Mouse (Mus musculus) midbrain, embryonic 10.5 days (tissue): Measurements from ENCODE around the gene Krt12. TPM values are rescaled to one million over a fixed set of nuclear protein-coding genes. Genes with fewer than 3 reads are reported as not detected.
A peak's percentile ranks its signal among the peaks of the same experiment; 100 is the strongest.

Experiments
- DNase-seq: peaks from one replicate; pipeline ENCODE4 v3.0.0-alpha.2; 2017; ENCODE audit warnings: low spot score
- H3K27ac ChIP-seq: fragments of 300-500 bp; sonication (generic); replicated peaks from 2 replicates; pipeline ENCODE4 v1.5.1; 2016; ENCODE audit warnings: mild to moderate bottlenecking
- H3K27me3 ChIP-seq: fragments of 300-500 bp; sonication (generic); 2 replicates; pipeline ENCODE4 v1.6.1; 2016; ENCODE audit warnings: low read depth, mild to moderate bottlenecking; ENCODE audit not compliant: poor library complexity, severe bottlenecking
- H3K36me3 ChIP-seq: fragments of 300-500 bp; sonication (generic); 2 replicates; pipeline ENCODE4 v1.6.1; 2016; ENCODE audit warnings: mild to moderate bottlenecking, moderate library complexity
- H3K4me1 ChIP-seq: fragments of 300-500 bp; sonication (generic); 2 replicates; pipeline ENCODE4 v1.6.1; 2016
- H3K4me3 ChIP-seq: fragments of 300-500 bp; sonication (generic); 2 replicates; pipeline ENCODE4 v1.5.1; 2016; ENCODE audit warnings: mild to moderate bottlenecking, moderate library complexity
- H3K9me3 ChIP-seq: fragments of 300-500 bp; sonication (generic); replicated peaks from 2 replicates; pipeline ENCODE4 v1.6.1; 2016; ENCODE audit warnings: mild to moderate bottlenecking
- WGBS: fragments of 180-500 bp; shearing (Covaris S2); methylation state at CpG from one replicate; pipeline ENCODE4 v1.1.7; 2016; 5-methylcytosine and 5-hydroxymethylcytosine counted together
- polyA plus RNA-seq: library from polyadenylated mRNA; unstranded; fragments of >200 nt; fragmentation: Nextera tagmentation; extraction: Ambion mirVana; gene quantifications from 2 replicates; pipeline ENCODE4 v1.2.1, GENCODE M21; 2016

Gene Krt12
- polyA plus RNA-seq, 1 experiment from 2014 or later: not detected

- Histone ChIP-seq H3K36me3 (no peaks in the 10 kb centered on the region), H3K9me3 (no peaks in the 10 kb centered on the region), H3K4me1 (peaks cover 8% of the 10 kb centered on the region), H3K27ac (no peak overlapping the region), H3K27me3 (no peaks in the 10 kb centered on the region), H3K4me3 (no peak overlapping the region)
- WGBS: 63% methylated on average over 4 of the region's 4 CpGs
- DNase-seq: no peak
These were observed 14.6 kb upstream of the Krt12 start for GRCm38 (mm10) chr11:99436625-99437024.

- no peaks in the 10 kb centered on the region for H3K27me3 ChIP-seq
- no peak overlapping the region for H3K27ac ChIP-seq
- peaks cover 11% of the 10 kb centered on the region for H3K4me1 ChIP-seq
- no peak overlapping the region for H3K4me3 ChIP-seq
- WGBS: 63% methylated on average over 12 of the region's 12 CpGs
- no peak for DNase-seq
- no peaks in the 10 kb centered on the region for H3K9me3 ChIP-seq
- H3K36me3 ChIP-seq: no peaks in the 10 kb centered on the region
These were observed 8.6 kb upstream of the Krt12 start for GRCm38 (mm10) chr11:99430670-99431069.

GRCm38 (mm10) chr11:99420586-99420985 lies 1.5 kb downstream of the Krt12 start:
- no peaks in the 10 kb centered on the region for H3K9me3 ChIP-seq
- no peak overlapping the region for H3K27ac ChIP-seq
- H3K4me3 ChIP-seq: no peak overlapping the region
- WGBS: 61% methylated on average over 10 of the region's 10 CpGs
- no peaks in the 10 kb centered on the region for H3K4me1 ChIP-seq
- no peak for DNase-seq
- peaks cover 4% of the 10 kb centered on the region; the same call in 1 of the 2 replicates for H3K27me3 ChIP-seq
- no peaks in the 10 kb centered on the region for H3K36me3 ChIP-seq

- H3K9me3 ChIP-seq: no peaks in the 10 kb centered on the region
- H3K4me1 ChIP-seq: no peaks in the 10 kb centered on the region
- H3K27ac ChIP-seq: no peak overlapping the region
- 72% methylated on average over 16 of the region's 16 CpGs for WGBS
- no peak for DNase-seq
- no peak overlapping the region for H3K4me3 ChIP-seq
- no peaks in the 10 kb centered on the region for H3K36me3 ChIP-seq
- peaks cover 4% of the 10 kb centered on the region; the same call in 1 of the 2 replicates for H3K27me3 ChIP-seq
These were observed 4.2 kb downstream of the Krt12 start for GRCm38 (mm10) chr11:99417819-99418218.

- 87% methylated on average over 13 of the region's 13 CpGs for WGBS
- H3K36me3 ChIP-seq: no peaks in the 10 kb centered on the region
- DNase-seq: no peak
- no peaks in the 10 kb centered on the region for H3K9me3 ChIP-seq
- no peak overlapping the region for H3K27ac ChIP-seq
- H3K4me1 ChIP-seq: no peaks in the 10 kb centered on the region
- H3K27me3 ChIP-seq: peaks cover 3% of the 10 kb centered on the region; the same call in 1 of the 2 replicates
- H3K4me3 ChIP-seq: no peak overlapping the region
These were observed 5.2 kb downstream of the Krt12 start for GRCm38 (mm10) chr11:99416902-99417301.

- H3K27me3 ChIP-seq: no peaks in the 10 kb centered on the region
- no peaks in the 10 kb centered on the region for H3K36me3 ChIP-seq
- H3K4me1 ChIP-seq: no peaks in the 10 kb centered on the region
- WGBS: 88% methylated on average over 13 of the region's 13 CpGs
- no peak overlapping the region for H3K27ac ChIP-seq
- no peak overlapping the region for H3K4me3 ChIP-seq
- no peak for DNase-seq
- H3K9me3 ChIP-seq: no peaks in the 10 kb centered on the region
These were observed 7.5 kb downstream of the Krt12 start for GRCm38 (mm10) chr11:99414463-99415147.

- H3K27ac ChIP-seq: no peak overlapping the region
- WGBS: 23% methylated on average over 6 of the region's 6 CpGs
- H3K36me3 ChIP-seq: no peaks in the 10 kb centered on the region
- no peaks in the 10 kb centered on the region for H3K9me3 ChIP-seq
- no peak overlapping the region for H3K4me3 ChIP-seq
- H3K27me3 ChIP-seq: no peaks in the 10 kb centered on the region
- no peaks in the 10 kb centered on the region for H3K4me1 ChIP-seq
- DNase-seq: no peak
These were observed 8.8 kb downstream of the Krt12 start for GRCm38 (mm10) chr11:99413247-99413646.

GRCm38 (mm10) chr11:99406186-99406585 lies 15.9 kb downstream of the Krt12 start:
- 83% methylated on average over 10 of the region's 10 CpGs for WGBS
- no peak overlapping the region for H3K27ac ChIP-seq

GRCm38 (mm10) chr11:99399956-99400549 lies 22.0 kb downstream of the Krt12 start:
- H3K4me1 ChIP-seq: peaks cover 18% of the 10 kb centered on the region
- H3K27me3 ChIP-seq: peaks cover 9% of the 10 kb centered on the region; the same call in 1 of the 2 replicates
- H3K4me3 ChIP-seq: no peak overlapping the region
- DNase-seq: no peak
- H3K36me3 ChIP-seq: no peaks in the 10 kb centered on the region
- 90% methylated on average over 13 of the region's 13 CpGs for WGBS
- H3K9me3 ChIP-seq: no peaks in the 10 kb centered on the region
- H3K27ac ChIP-seq: no peak overlapping the region

More at GRCm38 (mm10) chr11:99406186-99406585, 15.9 kb downstream of the Krt12 start:
- Histone ChIP-seq H3K4me3 (no peak overlapping the region), H3K9me3 (no peaks in the 10 kb centered on the region), H3K36me3 (no peaks in the 10 kb centered on the region), H3K27me3 (no peaks in the 10 kb centered on the region), H3K4me1 (no peaks in the 10 kb centered on the region)
- DNase-seq: no peak

GRCm38 (mm10) chr11:99398832-99399231 lies 23.2 kb downstream of the Krt12 start:
- no peak overlapping the region for H3K4me3 ChIP-seq
- WGBS: 49% methylated on average over 8 of the region's 8 CpGs
- no peak for DNase-seq
- H3K27ac ChIP-seq: no peak overlapping the region
- no peaks in the 10 kb centered on the region for H3K9me3 ChIP-seq
- peaks cover 9% of the 10 kb centered on the region; the same call in 1 of the 2 replicates for H3K27me3 ChIP-seq
- H3K36me3 ChIP-seq: no peaks in the 10 kb centered on the region
- H3K4me1 ChIP-seq: peaks cover 18% of the 10 kb centered on the region

GRCm38 (mm10) chr11:99398084-99398483 lies 24.0 kb downstream of the Krt12 start:
- H3K27ac ChIP-seq: no peak overlapping the region
- DNase-seq: no peak
- peaks cover 9% of the 10 kb centered on the region; the same call in 1 of the 2 replicates for H3K27me3 ChIP-seq
- no peak overlapping the region for H3K4me3 ChIP-seq
- peaks cover 18% of the 10 kb centered on the region for H3K4me1 ChIP-seq
- 81% methylated on average over 3 of the region's 3 CpGs for WGBS
- no peaks in the 10 kb centered on the region for H3K9me3 ChIP-seq
- no peaks in the 10 kb centered on the region for H3K36me3 ChIP-seq

- Histone ChIP-seq H3K9me3 (no peaks in the 10 kb centered on the region), H3K27me3 (peaks cover 9% of the 10 kb centered on the region; the same call in 1 of the 2 replicates), H3K36me3 (no peaks in the 10 kb centered on the region), H3K27ac (no peak overlapping the region), H3K4me3 (no peak overlapping the region), H3K4me1 (peaks cover 18% of the 10 kb centered on the region)
- WGBS: 81% methylated on average over 2 of the region's 2 CpGs
- no peak for DNase-seq
These were observed 25.4 kb downstream of the Krt12 start for GRCm38 (mm10) chr11:99396661-99397060.

GRCm38 (mm10) chr11:99396034-99396433 lies 26.0 kb downstream of the Krt12 start:
- Histone ChIP-seq H3K36me3 (no peaks in the 10 kb centered on the region), H3K27ac (0 out of 2 replicates have a peak overlapping the region, but pooled peaks have one; percentile 28), H3K9me3 (no peaks in the 10 kb centered on the region), H3K4me1 (peaks cover 18% of the 10 kb centered on the region), H3K4me3 (no peak overlapping the region), H3K27me3 (peaks cover 9% of the 10 kb centered on the region; the same call in 1 of the 2 replicates)
- 28% methylated on average over 3 of the region's 3 CpGs for WGBS
- DNase-seq: no peak
